Mouse (Mus musculus): ENCODE data around the gene Zfp36l1. TPM values are rescaled to one million over a fixed set of nuclear protein-coding genes. Genes with fewer than 3 reads are reported as not detected.
A peak's percentile ranks its signal among the peaks of the same experiment; 100 is the strongest.

The Zfp36l1 gene
- polyA plus RNA-seq, 1 experiment from 2014 or later, result 79.7 TPM

DNA sequence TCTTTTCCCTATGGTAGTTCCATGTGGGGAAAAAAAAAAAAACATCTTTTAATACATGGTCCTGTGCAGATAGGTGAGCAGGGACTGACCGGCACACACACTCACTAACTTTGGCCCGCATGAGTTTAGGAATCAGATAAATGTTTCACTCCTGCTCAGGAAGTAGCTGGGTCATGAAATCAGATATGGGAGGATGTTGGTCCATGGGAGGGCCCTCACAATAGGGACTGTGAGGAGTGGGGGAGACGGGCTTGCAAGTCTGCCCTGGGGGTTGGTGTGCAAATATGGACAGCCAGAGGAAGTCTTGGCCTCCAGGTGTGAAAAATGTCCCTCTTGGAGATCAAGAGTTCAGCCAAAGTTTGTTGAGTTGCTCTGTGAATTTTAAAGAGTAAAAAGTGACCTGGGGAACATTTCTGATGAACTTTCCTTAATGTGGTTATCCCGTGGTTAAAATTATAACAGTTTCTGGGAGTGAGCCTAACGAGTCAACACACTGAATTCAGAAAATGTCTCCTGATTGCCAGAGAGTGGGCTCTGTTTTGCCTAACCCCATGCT is 53.0 kb downstream of the Zfp36l1 start:
- no peak for ATAC-seq
- Histone ChIP-seq H3K27me3 (replicated peaks; ENCODE audit: control insufficient read depth, insufficient read depth, low read length) (no peaks in the 10 kb centered on the region), H3K27ac (ENCODE audit: low read length) (peak overlapping the region; percentile 78), H3K9me3 (ENCODE audit: control insufficient read depth, low read length) (no peaks in the 10 kb centered on the region), H3K4me1 (ENCODE audit: control insufficient read depth, insufficient read depth, low read length) (peaks cover 41% of the 10 kb centered on the region), H3K9ac (ENCODE audit: low read depth, low read length) (peak overlapping the region; percentile 39; the same call in 1 of the 2 replicates), H3K4me3 (ENCODE audit: low read length) (no peak overlapping the region), H3K36me3 (ENCODE audit: control insufficient read depth, insufficient read depth, low read length) (no peaks in the 10 kb centered on the region), H3K4me2 (ENCODE audit: low read depth, low read length) (no peak overlapping the region)
- WGBS, result 67% methylated on average over 5 of the region's 5 CpGs

Other genes with a start within 250 kb of the Zfp36l1 start
- gene Actn1, start 147.4 kb upstream of the Zfp36l1 start, polyA plus RNA-seq (2015; fragmentation: Nextera tagmentation; extraction: Ambion mirVana), result 44.5 and 46.8 TPM in 2 replicates